Mouse (Mus musculus) naive thymus-derived CD4-positive, alpha-beta T cell, adult 5 months (primary cell): ENCODE results near the gene Vmn1r59. TPM values are rescaled to one million over a fixed set of nuclear protein-coding genes. Genes with fewer than 3 reads are reported as not detected.

ENCODE experiments used
- polyA plus RNA-seq: library from polyadenylated mRNA; unstranded; fragments of 100-300 nt; shearing (Covaris generic); gene quantifications from one replicate; pipeline ENCODE4 v1.2.1, GENCODE M21; 2017

Vmn1r59 gene
- not detected for polyA plus RNA-seq

GRCm38 (mm10) chr7:5456674-5457073 lies at the start of gene Vmn1r59:
Gene Vmn1r59, minus strand, starts transcription at chr7:5456774.

DNA sequence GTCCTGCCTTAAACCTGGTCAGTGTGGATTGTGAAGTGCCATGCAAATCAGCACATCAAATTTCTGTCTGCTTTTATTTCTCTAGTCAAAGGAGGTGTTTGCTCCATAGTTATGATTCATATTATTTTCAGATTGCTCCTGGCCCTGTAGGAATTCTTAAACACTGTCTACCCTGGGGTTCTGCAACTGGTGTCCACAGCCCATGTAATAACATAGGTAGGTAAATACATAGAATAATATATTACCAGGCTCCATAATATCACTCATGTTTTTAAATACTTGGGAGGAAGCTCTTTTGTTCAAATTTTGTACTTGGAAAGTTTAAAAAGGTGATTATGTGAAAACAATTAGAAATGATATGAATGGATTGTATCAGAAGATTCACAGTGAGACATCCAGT lies 37.3 kb upstream of the Vmn1r59 start, which contains the start of gene Vmn2r28:
TSS of gene Vmn2r28 (minus strand) at position 101 of the 400 bp plus-strand sequence.

GRCm38 (mm10) chr7:5413296-5413695 lies 43.3 kb downstream of the Vmn1r59 start, which contains the start of gene Vmn1r58:
Gene Vmn1r58, minus strand, starts transcription at chr7:5413396.

Other genes with a start within 250 kb of the Vmn1r59 start
- not detected for gene Vmn1r57, start 238.3 kb downstream of the Vmn1r59 start, polyA plus RNA-seq
- not detected for gene Gm5065, start 106.2 kb downstream of the Vmn1r59 start, polyA plus RNA-seq
- not detected for gene Nlrp2, start 105.7 kb downstream of the Vmn1r59 start, polyA plus RNA-seq
- gene Vmn1r58, start 43.4 kb downstream of the Vmn1r59 start, polyA plus RNA-seq = not detected
- not detected for gene Vmn2r28, start 37.2 kb upstream of the Vmn1r59 start, polyA plus RNA-seq
- not detected for gene Vmn1r60, start 90.5 kb upstream of the Vmn1r59 start, polyA plus RNA-seq
- gene Vmn1r61, start 156.5 kb upstream of the Vmn1r59 start, polyA plus RNA-seq = 0.11 TPM
- 0.82 TPM for gene Vmn1r62, start 216.9 kb upstream of the Vmn1r59 start, polyA plus RNA-seq